Mouse (Mus musculus): Measurements from ENCODE around the gene Tifab. TPM values are rescaled to one million over a fixed set of nuclear protein-coding genes. Genes with fewer than 3 reads are reported as not detected.

Gene Tifab
- total and polyA plus RNA-seq, 2 experiments = 1.1 to 1.9 TPM

DNA sequence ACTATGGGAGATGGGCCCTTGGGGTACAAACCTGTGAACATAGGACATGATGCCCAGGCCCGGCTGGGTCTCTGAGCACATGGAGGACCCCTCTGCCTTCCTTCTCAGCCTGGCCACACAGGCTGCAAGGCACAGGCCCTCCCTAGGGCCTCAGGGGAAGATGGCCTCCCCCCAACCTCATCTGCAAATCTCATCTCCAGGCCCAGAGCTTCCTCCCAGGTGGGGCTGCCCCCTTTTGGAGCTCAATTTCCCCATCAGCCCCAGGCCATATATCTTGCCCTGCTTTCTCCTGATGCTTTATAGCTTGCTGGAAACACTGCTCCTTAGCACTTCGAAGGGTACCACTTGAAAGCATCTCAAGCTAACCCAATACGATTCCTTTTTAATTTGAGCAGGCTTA lies 14.3 kb downstream of the Tifab start:
- Histone ChIP-seq H3K4me1 (ENCODE audit: control insufficient read depth, insufficient read depth, low read length) (no peaks in the 10 kb centered on the region), H3K4me3 (ENCODE audit: insufficient read depth, low read depth, low read length) (no peak overlapping the region), H3K27ac (replicated peaks; ENCODE audit: insufficient read depth, low read depth, low read length) (no peak overlapping the region), H3K79me2 (ENCODE audit: control insufficient read depth, insufficient read depth, low read length) (no peaks in the 10 kb centered on the region), H3K27me3 (ENCODE audit: control insufficient read depth, insufficient read depth, low read length) (no peaks in the 10 kb centered on the region), H3K36me3 (ENCODE audit: control insufficient read depth, insufficient read depth, low read length) (no peaks in the 10 kb centered on the region), H3K9ac (ENCODE audit: low read depth, low read length) (no peak overlapping the region)
- TF ChIP-seq CTCF (IDR thresholded peaks at IDR 0.05; ENCODE audit: low read depth, low read length) (no peak), POLR2A (IDR thresholded peaks at IDR 0.05; ENCODE audit: extremely low read depth, insufficient read depth, low read length) (no peak)
- 83% methylated on average over 3 of the region's 3 CpGs for WGBS
- no peak for DNase-seq (ENCODE audit: extremely low read depth, low read depth, low spot score)

DNA sequence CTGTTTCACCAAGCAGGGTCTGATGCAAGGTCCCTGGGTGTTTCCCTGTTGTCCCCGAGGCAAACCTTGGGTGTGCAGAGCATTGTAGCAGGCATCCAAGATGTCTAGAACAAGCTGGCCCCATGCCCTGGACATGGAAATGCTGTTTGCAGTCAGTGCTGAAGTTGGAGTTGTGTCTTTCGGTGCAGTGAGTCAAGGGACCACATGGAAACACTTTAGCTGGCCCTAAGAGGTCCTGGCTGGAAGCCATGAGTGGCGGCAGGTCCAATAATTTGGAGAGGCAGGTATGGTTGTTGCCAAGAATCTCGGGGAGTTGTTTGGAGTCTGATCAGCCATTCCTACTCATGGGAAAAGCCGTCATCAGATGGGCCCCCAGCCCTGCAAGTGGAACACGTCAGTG lies 14.9 kb downstream of the Tifab start:
- Histone ChIP-seq H3K9ac (ENCODE audit: low read depth, low read length) (no peak overlapping the region), H3K4me3 (ENCODE audit: insufficient read depth, low read depth, low read length) (no peak overlapping the region), H3K4me1 (ENCODE audit: control insufficient read depth, insufficient read depth, low read length) (no peaks in the 10 kb centered on the region), H3K27me3 (ENCODE audit: control insufficient read depth, insufficient read depth, low read length) (no peaks in the 10 kb centered on the region), H3K79me2 (ENCODE audit: control insufficient read depth, insufficient read depth, low read length) (no peaks in the 10 kb centered on the region), H3K36me3 (ENCODE audit: control insufficient read depth, insufficient read depth, low read length) (no peaks in the 10 kb centered on the region), H3K27ac (replicated peaks; ENCODE audit: insufficient read depth, low read depth, low read length) (no peak overlapping the region)
- DNase-seq (ENCODE audit: extremely low read depth, low read depth, low spot score) = no peak
- 63% methylated on average over 6 of the region's 6 CpGs for WGBS
- TF ChIP-seq POLR2A (IDR thresholded peaks at IDR 0.05; ENCODE audit: extremely low read depth, insufficient read depth, low read length) = no peak
- no peak for TF ChIP-seq CTCF (IDR thresholded peaks at IDR 0.05; ENCODE audit: low read depth, low read length)

DNA sequence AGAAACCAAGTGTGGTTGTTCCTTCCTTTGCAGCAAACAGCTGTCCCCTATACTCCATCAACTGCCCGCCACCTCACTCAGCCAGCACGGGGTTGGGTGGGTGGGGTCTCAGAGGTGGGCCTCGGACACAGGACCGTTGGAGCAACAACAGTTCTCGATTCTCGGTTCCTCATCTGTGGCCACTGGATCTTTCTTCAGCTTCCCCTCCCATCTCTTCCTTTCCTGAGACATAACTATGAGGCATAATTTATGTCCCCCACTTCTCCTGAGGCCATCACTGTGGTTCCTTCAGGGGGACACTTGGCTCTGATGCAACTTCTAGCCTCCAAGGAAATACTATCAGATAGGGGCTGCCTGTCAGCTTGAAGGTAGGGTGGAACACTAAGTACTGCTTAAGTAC lies 15.8 kb downstream of the Tifab start:
- Histone ChIP-seq H3K4me3 (ENCODE audit: insufficient read depth, low read depth, low read length) (no peak overlapping the region), H3K36me3 (ENCODE audit: control insufficient read depth, insufficient read depth, low read length) (no peaks in the 10 kb centered on the region), H3K79me2 (ENCODE audit: control insufficient read depth, insufficient read depth, low read length) (no peaks in the 10 kb centered on the region), H3K4me1 (ENCODE audit: control insufficient read depth, insufficient read depth, low read length) (no peaks in the 10 kb centered on the region), H3K9ac (ENCODE audit: low read depth, low read length) (no peak overlapping the region), H3K27me3 (ENCODE audit: control insufficient read depth, insufficient read depth, low read length) (no peaks in the 10 kb centered on the region), H3K27ac (replicated peaks; ENCODE audit: insufficient read depth, low read depth, low read length) (no peak overlapping the region)
- TF ChIP-seq CTCF (IDR thresholded peaks at IDR 0.05; ENCODE audit: low read depth, low read length) (no peak), POLR2A (IDR thresholded peaks at IDR 0.05; ENCODE audit: extremely low read depth, insufficient read depth, low read length) (no peak)
- DNase-seq (ENCODE audit: extremely low read depth, low read depth, low spot score) = no peak
- WGBS = 75% methylated on average over 6 of the region's 6 CpGs

DNA sequence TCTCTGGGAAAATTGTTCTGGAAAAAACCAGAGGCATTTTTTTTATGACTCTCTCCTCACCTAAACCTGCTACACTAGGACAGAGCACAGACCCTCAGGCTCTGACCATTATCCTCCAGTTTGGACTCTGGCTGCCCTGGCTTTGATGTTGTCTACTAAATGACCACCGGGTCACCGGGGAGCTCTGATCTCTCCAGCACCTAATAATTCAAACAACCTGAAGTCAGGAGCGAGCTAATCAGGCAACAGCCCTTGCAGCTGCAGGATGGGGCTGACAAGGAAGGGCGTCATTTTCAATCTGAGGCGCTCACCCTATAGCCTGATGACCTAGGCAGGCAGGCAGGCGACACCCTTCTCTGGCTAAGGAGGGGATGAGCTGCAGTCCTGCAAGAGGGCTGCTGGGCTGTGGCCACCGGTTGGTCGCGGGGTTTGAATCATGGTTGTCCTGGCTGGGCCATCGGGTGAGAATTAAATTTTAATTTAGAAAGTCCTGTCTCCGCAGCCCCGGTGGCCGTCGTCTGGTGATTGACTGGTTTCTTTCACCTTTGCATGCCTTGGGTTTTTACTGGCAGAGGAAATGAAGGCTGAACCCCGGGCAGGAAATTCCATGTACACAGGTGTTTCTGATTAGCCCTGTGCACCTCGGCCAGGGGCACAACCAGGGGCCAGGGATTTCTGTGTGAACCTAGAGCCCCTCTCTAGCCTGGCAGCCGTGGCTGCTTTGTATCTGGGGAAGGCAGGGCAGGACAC lies 18.9 kb downstream of the Tifab start:
- Histone ChIP-seq H3K9ac (ENCODE audit: low read depth, low read length) (no peak overlapping the region), H3K36me3 (ENCODE audit: control insufficient read depth, insufficient read depth, low read length) (no peaks in the 10 kb centered on the region), H3K4me1 (ENCODE audit: control insufficient read depth, insufficient read depth, low read length) (no peaks in the 10 kb centered on the region), H3K27ac (replicated peaks; ENCODE audit: insufficient read depth, low read depth, low read length) (no peak overlapping the region), H3K27me3 (ENCODE audit: control insufficient read depth, insufficient read depth, low read length) (no peaks in the 10 kb centered on the region), H3K79me2 (ENCODE audit: control insufficient read depth, insufficient read depth, low read length) (no peaks in the 10 kb centered on the region), H3K4me3 (ENCODE audit: insufficient read depth, low read depth, low read length) (no peak overlapping the region)
- TF ChIP-seq CTCF (IDR thresholded peaks at IDR 0.05; ENCODE audit: low read depth, low read length) (no peak), POLR2A (IDR thresholded peaks at IDR 0.05; ENCODE audit: extremely low read depth, insufficient read depth, low read length) (no peak)
- 51% methylated on average over 17 of the region's 17 CpGs for WGBS
- DNase-seq (ENCODE audit: extremely low read depth, low read depth, low spot score) = no peak

DNA sequence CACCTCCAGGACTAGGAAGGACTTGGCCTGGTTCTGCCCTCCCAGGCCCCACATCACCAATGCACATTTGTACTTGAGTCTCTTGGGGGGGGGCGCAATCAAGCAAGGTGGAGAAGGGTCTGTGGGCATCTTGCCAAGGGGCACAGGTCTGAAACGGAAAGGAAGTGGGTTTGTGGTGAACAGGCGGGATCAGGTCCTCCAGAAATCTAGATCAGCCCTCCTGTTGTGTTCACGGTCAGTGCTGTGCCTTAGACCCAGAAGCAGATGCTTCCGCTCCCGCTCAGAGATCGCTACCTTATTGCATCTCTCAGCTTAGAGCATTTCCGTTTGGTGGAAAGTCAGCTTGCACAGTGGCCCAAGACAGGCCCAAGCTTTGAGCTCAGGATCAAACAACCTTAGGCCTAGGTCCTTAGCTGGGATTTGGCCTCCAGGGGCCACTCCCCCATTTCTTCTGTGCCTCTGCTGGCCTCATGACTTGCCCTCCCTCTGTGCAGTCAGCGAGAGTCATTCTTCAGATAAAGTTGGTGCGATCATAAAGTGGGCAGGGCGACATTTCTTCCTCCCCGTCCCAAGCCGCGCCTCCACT lies 19.6 kb downstream of the Tifab start:
- Histone ChIP-seq H3K9ac (ENCODE audit: low read depth, low read length) (no peak overlapping the region), H3K4me3 (ENCODE audit: insufficient read depth, low read depth, low read length) (no peak overlapping the region), H3K27ac (replicated peaks; ENCODE audit: insufficient read depth, low read depth, low read length) (no peak overlapping the region), H3K4me1 (ENCODE audit: control insufficient read depth, insufficient read depth, low read length) (no peaks in the 10 kb centered on the region), H3K79me2 (ENCODE audit: control insufficient read depth, insufficient read depth, low read length) (no peaks in the 10 kb centered on the region), H3K27me3 (ENCODE audit: control insufficient read depth, insufficient read depth, low read length) (no peaks in the 10 kb centered on the region), H3K36me3 (ENCODE audit: control insufficient read depth, insufficient read depth, low read length) (no peaks in the 10 kb centered on the region)
- no peak for DNase-seq (ENCODE audit: extremely low read depth, low read depth, low spot score)
- TF ChIP-seq POLR2A (IDR thresholded peaks at IDR 0.05; ENCODE audit: extremely low read depth, insufficient read depth, low read length) = no peak
- no peak for TF ChIP-seq CTCF (IDR thresholded peaks at IDR 0.05; ENCODE audit: low read depth, low read length)
- WGBS = 76% methylated on average over 14 of the region's 14 CpGs

DNA sequence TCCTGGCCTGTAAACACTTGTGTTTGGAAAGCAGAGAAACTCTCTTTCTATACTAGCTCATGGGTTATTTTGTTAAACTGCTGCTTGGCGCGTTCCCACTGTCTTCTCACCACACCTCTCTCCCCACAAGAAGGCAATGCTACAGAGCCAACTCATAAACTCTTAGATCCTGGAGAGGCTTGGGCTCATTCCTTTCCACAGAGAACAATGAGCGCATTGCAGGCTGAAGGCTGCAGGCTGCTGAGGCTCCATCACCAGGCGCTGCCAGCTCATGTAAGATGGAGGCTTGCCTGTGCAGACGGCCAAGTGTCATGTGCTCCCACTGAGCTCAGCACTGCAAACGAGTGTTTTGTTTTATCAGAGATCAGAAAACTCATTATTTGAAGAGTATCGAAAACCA lies 23.0 kb downstream of the Tifab start:
- Histone ChIP-seq H3K4me3 (ENCODE audit: insufficient read depth, low read depth, low read length) (no peak overlapping the region), H3K4me1 (ENCODE audit: control insufficient read depth, insufficient read depth, low read length) (no peaks in the 10 kb centered on the region), H3K27me3 (ENCODE audit: control insufficient read depth, insufficient read depth, low read length) (no peaks in the 10 kb centered on the region), H3K27ac (replicated peaks; ENCODE audit: insufficient read depth, low read depth, low read length) (no peak overlapping the region), H3K9ac (ENCODE audit: low read depth, low read length) (no peak overlapping the region), H3K79me2 (ENCODE audit: control insufficient read depth, insufficient read depth, low read length) (no peaks in the 10 kb centered on the region), H3K36me3 (ENCODE audit: control insufficient read depth, insufficient read depth, low read length) (no peaks in the 10 kb centered on the region)
- TF ChIP-seq CTCF (IDR thresholded peaks at IDR 0.05; ENCODE audit: low read depth, low read length) (no peak), POLR2A (IDR thresholded peaks at IDR 0.05; ENCODE audit: extremely low read depth, insufficient read depth, low read length) (no peak)
- no peak for DNase-seq (ENCODE audit: extremely low read depth, low read depth, low spot score)
- 74% methylated on average over 7 of the region's 7 CpGs for WGBS

Data from liver, adult 2 months (tissue).